Mouse (Mus musculus) ES-E14 (cell line): ENCODE measurements around the gene Fam135a.

Experiments used
- CHD2 ChIP-seq: IDR thresholded peaks from 2 replicates; pipeline ENCODE4 v1.6.1; 2014; ENCODE audit warnings: mild to moderate bottlenecking, low read depth, low read length, inconsistent platforms
- HCFC1 ChIP-seq: IDR thresholded peaks from 2 replicates; pipeline ENCODE4 v1.6.1; 2012; ENCODE audit warnings: low read length, inconsistent platforms, borderline replicate concordance; ENCODE audit not compliant: insufficient read depth
- MAFK ChIP-seq: IDR thresholded peaks from 2 replicates; pipeline ENCODE4 v1.6.1; 2014; ENCODE audit warnings: mild to moderate bottlenecking, low read depth, low read length, inconsistent platforms; ENCODE audit not compliant: insufficient read depth
- ZC3H11A ChIP-seq: IDR thresholded peaks from 2 replicates; pipeline ENCODE4 v1.6.1; 2012; ENCODE audit warnings: low read depth, mild to moderate bottlenecking, inconsistent platforms, low read length, borderline replicate concordance

DNA sequence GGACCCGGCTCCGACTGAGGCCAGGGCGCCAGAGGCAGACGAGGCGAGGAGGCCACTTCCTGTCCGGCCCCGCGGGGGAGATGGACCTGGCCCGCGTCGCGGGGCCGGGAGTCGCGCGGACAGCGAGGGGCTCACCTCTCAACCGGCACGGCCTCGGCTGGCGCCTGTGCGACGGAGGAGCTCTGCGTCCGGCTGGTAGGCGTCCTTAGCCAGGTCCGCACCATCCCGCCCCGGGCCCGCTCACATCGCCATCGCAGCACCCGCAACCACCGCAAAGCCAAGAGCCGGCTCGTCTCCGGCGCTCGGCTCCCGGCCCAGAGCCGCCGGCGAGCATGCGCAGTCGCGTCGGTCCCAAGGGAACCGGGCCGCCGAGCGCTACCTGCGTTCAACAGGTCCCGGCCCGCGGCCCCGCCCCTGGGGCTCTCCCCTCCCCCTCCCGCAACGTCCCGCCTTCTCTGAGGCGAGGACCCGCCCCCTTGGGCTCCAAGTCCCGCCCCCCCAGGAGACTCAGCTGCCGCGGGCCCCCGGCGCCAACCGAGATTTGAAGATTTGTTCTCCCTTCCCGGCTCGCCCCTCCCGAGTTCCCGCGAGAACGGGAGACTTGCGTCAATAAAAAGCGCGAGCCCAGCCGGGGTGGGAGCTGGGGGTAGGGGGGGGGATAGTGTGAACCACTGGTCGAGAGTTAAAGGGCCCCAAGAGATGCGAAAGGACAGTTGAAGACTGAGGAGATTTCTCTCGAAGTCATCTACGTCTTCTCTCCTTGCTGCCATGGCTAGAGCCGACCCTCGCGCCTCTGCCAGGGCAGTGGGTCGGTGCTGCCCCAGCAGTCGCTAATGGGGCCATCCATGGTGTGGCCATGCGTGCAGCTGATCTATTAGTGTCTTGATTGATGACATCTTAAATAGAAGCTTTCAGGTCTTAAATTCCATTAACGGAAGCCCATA, at the start of gene Fam135a:
- TF ChIP-seq CHD2: peak; percentile 95
- peak; percentile 53; the same call in 1 of the 2 replicates for TF ChIP-seq HCFC1
- TF ChIP-seq MAFK: no peak
- TF ChIP-seq ZC3H11A: no peak
